Mouse (Mus musculus) kidney, postnatal 10 days (tissue): ENCODE measurements at regions not wholly inside any gene's neighbourhood (a gene's known extent, or its start where the extent isn't known, plus 50 kb on each side); places are given as distances from the start of the nearest gene placed in this dataset.
A peak's percentile ranks its signal among the peaks of the same experiment; 100 is the strongest.

ENCODE experiments used
- DNase-seq: peaks from one replicate; pipeline ENCODE4 v3.0.0; 2021; ENCODE audit warnings: mixed read lengths

DNA sequence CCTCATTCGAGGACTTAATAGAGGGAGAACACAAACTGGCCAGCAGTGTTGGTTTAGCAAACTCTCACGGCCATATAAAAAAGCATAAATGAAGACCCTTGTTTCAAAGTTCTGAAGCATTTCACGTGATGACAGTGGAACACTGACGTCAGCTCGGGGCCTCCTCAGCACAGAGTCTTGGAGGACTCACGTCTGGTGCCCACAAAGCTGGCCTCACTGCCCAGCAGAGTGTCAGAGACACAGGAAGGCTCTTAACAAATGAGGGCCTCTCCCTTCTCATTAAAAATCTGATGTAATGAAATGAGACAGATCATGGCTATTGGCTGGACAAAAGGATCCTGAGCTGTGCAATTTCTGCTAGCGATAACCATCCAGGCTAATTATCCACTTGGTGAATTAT is 330.6 kb downstream of the Wdr11 start:
- no peak for DNase-seq

- no peak for DNase-seq
These were observed 345.1 kb downstream of the Wdr11 start for GRCm38 (mm10) chr7:129936731-129937130.

DNA sequence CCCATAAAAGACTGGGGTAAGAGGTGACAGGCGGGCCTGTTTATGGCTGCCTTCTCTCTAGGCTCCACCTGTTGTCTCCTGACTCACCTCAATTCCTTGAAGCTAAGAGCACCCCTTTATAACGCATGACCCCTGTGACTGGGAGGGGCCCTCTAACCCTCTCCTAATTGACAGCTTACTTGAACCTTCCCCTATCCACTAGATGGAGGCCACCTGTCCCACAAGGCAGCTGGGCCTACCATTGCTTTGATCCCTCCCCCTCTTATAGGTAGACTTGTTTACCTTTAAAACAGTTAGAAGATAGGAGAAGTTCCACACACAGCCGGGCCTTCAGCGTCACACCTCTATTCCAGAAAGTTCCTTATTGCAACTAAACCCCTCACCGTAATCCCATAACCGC is 346.1 kb downstream of the Wdr11 start:
- DNase-seq, result no peak

- DNase-seq, result no peak
These were observed 346.5 kb downstream of the Wdr11 start for GRCm38 (mm10) chr7:129938141-129938540.

GRCm38 (mm10) chr7:129939266-129939665 is 347.6 kb downstream of the Wdr11 start:
- no peak for DNase-seq

GRCm38 (mm10) chr7:129941311-129942029 is 349.8 kb downstream of the Wdr11 start:
- DNase-seq, result no peak

DNA sequence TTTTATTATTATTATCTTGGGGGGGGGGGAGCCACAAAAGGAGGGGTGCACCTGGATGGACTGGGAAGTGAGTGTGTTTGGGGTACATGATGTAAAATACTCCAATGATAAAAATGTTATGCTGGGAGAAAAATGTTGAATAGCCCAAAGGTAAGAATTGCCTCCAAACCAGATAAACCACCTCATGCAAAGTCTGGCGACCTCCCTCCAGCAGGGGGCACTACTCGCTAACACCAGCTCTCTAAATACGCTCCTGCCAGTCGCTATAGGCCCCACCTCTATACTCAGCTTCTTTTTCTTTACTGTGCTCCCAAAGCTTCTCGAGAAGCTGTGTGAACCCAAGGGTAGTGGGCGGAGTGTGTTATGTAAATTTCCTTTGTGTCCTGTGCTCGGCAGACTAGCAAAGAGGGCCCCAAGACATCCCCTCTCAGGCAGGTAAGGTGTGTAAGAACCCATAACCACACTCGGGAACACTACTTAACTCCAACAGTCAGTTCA is 357.0 kb downstream of the Wdr11 start:
- DNase-seq, result peak; percentile 17

DNA sequence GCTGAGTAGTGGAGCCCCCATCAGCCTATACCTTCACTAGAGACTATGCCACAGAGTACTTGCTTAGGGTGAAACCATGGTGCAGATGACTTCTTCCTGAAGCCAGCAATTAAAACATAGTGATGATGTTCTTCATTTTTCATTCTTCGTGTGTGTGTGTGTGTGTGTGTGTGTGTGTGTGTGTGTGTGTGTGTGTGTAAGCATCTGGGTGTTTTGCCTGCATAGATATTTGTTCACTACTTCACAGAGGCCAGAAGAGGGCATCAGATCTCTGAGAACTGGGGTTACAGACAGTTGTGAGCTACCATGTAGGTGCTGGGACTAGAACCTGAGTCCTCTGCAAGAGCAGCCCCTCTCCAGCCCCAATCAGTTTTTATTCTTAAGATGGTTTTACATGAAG is 358.8 kb downstream of the Wdr11 start:
- DNase-seq, result peak; percentile 22

GRCm38 (mm10) chr7:129958379-129958778 is 366.7 kb downstream of the Wdr11 start:
- no peak for DNase-seq

GRCm38 (mm10) chr7:129962575-129962974 is 370.9 kb downstream of the Wdr11 start:
- DNase-seq, result no peak

- no peak for DNase-seq
These were observed 372.5 kb downstream of the Wdr11 start for GRCm38 (mm10) chr7:129964192-129964591.

- peak; percentile 14 for DNase-seq
These were observed 373.8 kb downstream of the Wdr11 start for GRCm38 (mm10) chr7:129965281-129966051.

DNA sequence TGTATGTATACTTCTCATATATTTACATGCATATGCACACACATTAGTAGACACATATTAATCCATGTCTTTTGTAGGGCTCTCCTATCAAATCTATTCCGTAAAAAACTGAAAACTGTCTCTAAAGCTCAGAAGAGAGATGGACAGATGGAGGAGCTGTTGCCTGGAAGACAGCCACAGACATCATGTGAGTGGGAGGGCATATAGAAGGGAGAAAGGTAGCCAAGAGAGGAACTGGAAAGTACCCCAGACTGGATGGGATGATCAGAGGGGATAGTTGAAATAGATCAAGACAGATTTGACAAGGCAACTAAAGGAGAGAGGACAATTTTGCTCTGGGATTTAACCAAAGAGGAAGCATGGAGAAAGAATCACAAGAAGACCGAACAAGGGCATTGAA is 375.1 kb downstream of the Wdr11 start:
- no peak for DNase-seq

- DNase-seq, result no peak
These were observed 378.5 kb downstream of the Wdr11 start for GRCm38 (mm10) chr7:129970201-129970600.

DNA sequence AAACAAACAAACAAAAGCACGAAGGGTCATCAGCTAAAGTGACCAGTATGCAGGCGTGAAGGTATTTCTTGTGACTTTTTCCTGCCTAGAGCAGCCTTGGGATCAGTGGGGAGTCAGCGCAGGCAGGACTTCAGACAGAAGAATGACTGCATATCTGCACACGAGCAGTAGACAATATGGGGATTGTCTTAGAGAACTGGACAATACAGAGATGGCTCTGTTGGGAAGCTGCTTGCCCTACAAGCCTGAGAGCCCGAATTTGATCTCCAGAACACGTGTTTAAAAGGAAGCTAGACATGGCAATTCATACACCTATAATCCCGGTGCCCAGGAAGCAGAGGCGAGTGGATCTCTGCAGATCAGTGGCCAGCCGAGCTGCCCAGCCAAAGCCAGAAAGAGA is 382.5 kb downstream of the Wdr11 start:
- DNase-seq, result no peak

- no peak for DNase-seq
These were observed 383.2 kb downstream of the Wdr11 start for GRCm38 (mm10) chr7:129974837-129975236.

DNA sequence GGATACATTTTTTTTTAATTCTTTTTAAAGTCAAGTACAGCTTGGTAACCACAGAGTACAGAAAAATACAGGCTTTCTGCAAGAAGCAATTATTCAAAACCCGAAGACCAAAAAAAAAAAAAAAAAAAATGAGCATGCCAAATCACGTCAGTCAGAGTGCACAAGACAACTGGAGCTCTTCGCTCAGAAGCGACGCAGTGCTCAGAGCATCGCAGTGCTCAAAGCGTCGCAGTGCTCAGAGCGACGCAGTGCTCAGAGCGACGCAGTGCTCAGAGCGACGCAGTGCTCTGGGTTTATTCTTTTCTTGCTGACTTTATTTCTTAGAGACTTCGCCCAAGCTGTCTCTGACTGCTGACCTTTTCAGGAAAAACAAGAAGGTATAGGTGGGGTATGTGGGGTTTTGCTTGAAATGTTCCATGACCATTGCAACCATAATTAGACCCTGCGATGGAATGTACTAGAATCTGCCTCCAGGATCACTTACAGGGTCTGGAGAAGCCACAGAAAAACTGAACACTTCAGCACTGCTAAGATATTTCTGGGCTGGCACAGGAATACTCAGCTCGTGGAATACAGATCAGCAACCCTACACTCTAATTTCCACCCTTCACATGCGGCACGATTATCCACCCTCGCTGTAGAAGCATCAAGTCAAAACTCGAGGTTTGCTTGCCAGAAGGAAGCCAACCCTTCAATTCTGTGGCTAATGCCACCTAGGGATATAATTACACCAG is 384.3 kb downstream of the Wdr11 start:
- DNase-seq, result no peak

GRCm38 (mm10) chr7:129978576-129978975 is 386.9 kb downstream of the Wdr11 start:
- no peak for DNase-seq

DNA sequence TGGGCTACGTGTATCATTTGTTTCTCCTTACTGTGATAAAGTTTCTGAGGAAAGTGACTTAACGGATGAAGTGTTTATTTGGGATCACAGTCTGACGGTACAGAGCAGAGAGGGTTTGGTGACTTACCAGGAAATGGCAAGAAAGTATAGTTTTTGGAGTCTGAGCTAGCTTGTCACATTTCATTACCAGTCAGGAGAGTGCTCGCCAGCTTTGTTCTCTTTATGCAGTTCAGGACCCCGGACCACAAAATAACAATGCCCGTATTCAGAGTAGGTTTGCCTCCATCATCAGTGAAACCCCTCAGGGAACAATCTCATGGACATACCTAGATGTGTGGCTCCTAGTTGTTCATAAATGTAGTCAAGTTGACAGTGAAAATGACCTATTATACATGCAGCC is 387.7 kb downstream of the Wdr11 start:
- no peak for DNase-seq

- DNase-seq, result no peak
These were observed 388.8 kb downstream of the Wdr11 start for GRCm38 (mm10) chr7:129980501-129980900.

DNA sequence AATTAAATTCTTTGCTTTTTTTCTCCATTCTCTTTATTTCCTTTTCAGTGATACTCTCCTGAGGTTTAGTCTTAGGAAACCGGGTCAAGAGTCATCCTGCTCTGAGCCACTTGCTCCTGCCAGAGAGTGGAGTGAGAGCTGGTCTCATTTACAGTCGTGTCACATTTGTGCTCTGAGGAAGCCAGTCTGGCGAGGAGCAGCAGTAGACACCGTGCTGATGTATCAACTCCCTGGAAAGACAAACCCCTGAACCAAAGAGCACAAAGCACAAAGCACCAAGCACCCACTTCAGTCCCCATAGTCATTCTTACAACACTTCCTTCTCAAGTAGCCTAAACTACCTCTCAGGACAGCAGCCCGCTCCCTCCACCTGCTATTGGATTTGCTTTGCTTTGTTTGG is 390.7 kb downstream of the Wdr11 start:
- DNase-seq, result no peak

DNA sequence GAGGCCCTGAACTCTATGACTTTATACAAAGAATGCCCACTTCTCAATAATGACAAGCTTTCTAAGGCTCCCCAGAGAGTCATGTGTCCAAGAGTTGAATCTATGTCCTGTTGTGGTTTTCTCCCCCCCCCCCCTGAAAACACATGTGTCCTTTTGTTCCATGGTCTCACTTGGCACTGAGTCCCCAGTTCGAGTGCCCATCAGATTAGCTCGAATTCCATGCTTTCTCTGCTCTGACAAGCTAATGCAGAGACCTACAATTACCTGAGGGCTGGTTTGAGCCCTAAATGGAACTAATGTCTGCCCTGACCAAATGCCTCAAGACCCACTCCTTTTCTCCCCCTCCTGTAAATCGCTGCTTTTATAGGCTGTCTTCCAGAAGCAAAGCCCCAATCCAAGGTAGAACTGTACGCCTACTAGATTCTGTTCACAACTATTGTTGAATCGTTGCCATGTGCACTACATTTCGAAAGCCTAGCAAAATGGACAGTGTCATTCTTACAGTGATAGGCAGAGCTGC is 392.0 kb downstream of the Wdr11 start:
- no peak for DNase-seq

GRCm38 (mm10) chr7:129984367-129984766 is 392.7 kb downstream of the Wdr11 start:
- peak; percentile 16 for DNase-seq
